Mouse (Mus musculus): ENCODE data around the gene Gm31371.
"Not testable (repeated sequence)": the region's sequence is repeated elsewhere in the genome, so short reads cannot be mapped to it uniquely, and the experiment has no call there.

Gene Gm31371

DNA sequence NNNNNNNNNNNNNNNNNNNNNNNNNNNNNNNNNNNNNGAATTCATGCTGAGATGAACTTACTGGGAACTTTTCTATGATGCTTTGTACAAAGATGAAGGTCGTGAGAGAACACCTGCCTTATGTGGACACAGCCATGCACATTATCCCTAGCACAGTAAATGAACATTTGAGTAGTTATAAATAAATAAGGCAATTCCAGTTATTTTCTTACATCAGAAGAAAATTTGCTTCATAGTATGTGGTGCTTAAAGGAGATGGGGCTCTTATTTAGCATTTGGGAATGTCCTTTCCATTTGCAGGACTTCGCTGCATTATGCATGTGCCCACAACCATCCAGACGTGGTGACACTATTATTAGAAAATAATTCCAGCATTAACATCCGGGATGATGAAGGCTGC is at the start of gene Gm31371:
Gm31371 (plus strand) TSS at position 301 of the 400 bp plus-strand sequence.
- DNase-seq: not testable (repeated sequence)

DNA sequence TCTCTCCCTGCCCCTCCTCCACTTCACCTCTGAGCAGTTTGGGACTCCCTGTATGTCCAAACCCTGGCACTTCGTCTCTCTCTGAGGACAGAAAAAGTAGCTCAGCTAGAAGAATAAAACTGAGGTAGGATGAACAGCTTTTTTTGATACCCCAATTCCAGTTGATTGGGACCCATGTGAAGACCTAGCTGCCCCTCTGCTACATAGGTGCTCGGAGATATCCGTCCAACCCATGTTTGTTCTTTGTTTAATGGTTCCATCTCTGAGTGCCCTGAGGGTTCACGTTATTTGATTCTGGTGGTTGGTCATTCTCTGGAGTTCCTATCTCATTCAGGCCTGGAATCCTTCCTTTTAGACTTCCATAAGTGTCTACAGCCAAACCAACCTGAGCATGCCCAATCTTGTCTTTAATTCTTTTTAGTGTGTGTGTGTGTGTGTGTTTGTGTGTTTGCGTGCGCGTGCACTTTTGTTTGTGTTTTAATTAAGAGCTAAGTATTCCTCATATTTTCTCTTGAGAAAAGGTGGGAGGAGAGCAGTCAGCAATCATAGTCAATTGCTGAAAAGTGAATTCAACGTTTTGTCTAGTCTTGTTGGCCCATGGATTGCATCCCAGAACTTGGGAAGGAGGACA is 3.3 kb downstream of the Gm31371 start:
- not testable (repeated sequence) for DNase-seq

DNA sequence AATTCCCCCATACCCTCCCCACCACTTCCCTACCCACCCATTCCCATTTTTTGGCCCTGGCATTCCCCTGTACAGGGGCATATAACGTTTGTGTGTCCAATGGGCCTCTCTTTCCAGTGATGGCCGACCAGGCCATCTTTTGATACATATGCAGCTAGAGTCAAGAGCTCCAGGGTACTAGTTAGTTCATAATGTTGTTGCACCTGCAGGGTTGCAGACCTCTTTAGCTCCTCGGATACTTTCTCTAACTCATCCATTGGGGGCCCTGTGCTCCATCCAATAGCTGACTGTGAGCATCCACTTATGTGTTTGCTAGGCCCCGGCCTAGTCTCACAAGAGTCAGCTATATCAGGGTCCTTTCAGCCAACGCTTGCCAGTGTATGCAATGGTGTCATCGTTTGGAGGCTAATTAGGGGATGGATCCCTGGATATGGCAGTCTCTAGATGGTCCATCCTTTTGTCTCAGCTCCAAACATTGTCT is 5.7 kb downstream of the Gm31371 start:
- DNase-seq: peak; percentile 14

DNA sequence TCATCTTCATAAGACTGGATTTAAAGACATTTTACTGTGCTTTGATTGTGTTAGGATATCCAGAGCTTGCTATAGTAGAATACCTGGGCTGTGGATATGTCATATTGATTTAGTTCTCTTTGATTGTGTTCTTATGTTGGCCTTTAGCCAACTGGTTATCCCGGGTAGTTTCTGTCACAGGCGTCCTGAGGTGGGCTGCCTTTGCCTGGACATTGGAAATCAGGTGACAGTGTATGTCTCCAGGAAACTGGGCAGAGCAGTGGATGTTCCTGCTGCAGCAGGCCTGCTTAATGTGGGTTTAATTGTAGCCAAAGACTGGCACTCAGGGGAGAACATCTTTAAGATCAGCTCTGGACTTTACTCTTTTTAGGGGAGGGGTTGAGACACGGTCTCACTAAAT is 15.9 kb downstream of the Gm31371 start:
- not testable (repeated sequence) for DNase-seq

DNA sequence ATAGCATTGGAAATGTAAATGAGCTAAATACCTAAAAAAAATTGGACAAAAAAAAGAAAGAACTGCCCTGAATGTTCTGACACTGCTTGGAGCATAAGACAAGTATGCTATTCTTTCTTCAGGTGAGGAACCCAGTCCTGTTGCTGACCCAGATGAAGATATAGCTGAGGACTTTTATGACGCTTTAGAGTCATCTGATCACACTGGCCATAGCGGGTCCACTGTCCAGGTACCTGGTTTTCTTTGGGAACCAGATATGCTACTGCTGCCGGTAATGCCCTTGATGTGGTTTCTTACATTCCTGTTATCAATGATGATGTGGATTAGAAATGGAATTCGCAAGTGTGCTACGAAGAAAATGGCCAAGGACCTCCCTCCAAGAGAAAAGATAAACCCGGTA is 31.1 kb downstream of the Gm31371 start:
- peak; percentile 9 for DNase-seq

DNA sequence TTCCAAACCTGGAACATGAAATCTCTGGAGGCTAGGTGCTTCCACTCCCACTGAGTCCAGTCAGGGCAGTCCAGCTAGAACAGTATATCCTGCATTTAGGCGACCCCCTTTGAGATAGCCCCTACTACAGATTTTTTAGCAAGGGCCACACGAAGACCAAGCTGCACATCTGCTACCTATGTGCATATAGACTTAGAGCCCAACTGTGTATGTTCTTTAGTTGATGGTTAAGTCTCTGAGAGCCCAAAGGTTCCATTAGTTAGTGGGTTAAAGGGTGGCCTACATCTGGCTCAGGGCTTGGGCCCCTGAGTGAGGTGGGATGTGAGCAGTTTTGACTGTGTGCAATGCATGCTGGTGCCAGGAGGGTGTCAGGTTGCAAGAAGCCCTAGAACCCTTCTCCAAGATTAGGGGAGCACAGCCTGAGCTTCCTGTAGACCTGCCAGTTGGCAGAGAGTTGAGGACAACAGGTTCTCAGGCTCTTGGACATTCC is 32.4 kb downstream of the Gm31371 start:
- DNase-seq: not testable (repeated sequence)

DNA sequence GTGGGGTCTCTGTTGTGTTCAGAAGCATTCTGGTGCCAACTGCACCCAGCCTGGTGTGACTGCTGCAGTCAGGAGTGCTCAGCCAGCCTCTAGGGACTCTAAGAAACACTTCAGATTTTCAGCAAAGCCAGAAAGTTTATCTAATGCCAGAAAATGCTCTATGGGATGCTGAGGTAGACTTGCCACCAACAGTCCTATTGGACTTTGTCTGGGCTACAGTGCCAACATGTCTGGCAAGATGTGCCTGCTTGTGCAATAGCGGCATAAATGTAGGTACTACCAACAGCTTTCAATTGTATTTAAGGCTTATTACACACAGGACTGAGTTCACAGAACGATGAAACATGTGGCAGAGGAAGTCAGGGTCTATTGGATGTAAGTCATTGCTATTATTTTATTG is 57.7 kb downstream of the Gm31371 start:
- DNase-seq: no peak

DNA sequence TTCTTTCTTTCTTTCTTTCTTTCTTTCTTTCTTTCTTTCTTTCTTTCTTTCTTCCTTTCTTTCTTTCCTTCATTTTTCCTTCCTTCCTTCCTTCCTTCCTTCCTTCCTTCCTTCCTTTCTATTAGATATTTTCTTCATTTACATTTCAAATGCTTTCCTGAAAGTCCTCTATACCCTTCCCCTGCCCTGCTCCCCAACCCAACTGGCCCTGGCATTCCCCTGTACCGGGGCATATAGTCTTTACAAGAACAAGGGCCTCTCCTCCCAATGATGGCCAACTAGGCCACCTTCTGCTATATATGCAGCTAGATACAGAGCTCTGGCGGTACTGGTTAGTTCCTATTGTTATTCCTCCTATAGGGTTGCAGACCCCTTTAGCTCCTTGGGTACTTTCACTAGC is 60.6 kb downstream of the Gm31371 start:
- DNase-seq: not testable (repeated sequence)

DNA sequence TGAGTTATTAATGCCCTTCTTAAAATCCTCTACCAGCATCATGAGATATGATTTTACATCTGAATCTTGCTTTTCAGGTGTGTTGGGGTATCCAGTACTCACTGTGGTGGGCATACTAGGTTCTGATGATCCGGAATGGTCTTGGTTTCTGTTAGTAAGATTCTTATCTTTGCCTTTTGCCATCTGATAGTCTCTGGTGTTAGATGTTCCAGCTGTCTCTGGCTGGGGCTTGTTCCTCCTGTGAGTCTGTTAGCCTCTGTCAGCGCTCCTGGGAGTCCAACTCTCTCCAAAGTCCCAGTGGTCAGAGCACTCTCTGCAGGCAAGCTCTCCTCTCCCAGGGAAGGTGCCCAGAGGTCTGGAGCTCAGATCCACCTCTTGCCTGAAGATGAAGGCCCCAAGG is 65.0 kb downstream of the Gm31371 start:
- peak; percentile 8 for DNase-seq

DNA sequence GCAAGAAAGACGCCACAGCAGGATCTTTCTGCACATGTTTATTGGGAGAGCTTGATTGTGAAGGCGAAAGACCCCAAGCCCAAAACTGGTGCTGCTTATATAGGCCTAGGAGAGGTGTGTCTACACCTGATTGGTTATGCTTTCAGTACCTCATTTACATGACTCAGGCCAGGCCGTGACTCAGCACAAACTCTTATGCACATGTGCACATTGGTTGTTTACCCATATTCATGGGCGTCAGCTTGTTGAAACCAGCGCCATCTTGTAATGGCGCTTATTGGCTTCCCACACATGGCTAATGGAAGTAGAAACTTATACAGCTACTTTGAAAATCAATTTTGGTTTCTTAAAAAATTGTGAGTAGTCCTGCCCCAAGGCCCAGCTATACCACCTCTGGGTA is 72.0 kb downstream of the Gm31371 start:
- not testable (repeated sequence) for DNase-seq

Data from cerebellum, adult 11-12 months (tissue).